Mouse (Mus musculus) layer of hippocampus, adult 18-20 months (tissue): ENCODE measurements around the gene Pde4d. TPM values are rescaled to one million over a fixed set of nuclear protein-coding genes. Genes with fewer than 3 reads are reported as not detected.

Experiments
- DNase-seq, 2 experiments: peaks; one replicate each; pipeline ENCODE4 v3.0.0; 2022; ENCODE audit warnings: low spot score in 2 of 2
- total RNA-seq, 2 experiments: library from RNA; stranded (reverse); gene quantifications; 2 replicates each; pipeline ENCODE4 v1.2.3; 2021

Gene Pde4d
- total RNA-seq, 2 experiments from 2014 or later: 67.4 to 71.2 TPM

DNA sequence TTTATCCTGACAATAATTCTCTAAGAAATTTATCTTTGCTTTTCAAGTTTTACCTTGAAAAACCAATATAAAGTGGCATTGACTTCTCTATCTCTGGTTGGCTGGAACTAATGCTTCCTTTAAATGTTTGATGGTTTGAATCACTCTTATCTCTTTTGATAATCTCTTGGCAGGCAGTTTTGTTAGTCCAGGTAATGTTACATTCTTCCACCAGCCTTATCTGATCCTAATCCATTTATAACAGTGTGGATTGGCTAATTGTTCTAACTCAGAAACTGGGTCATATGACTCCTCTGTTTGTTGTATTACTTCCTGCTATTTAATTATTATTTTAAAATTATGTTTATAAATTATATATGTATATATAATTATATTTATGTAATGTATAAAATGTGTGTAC is 105.2 kb downstream of the Pde4d start:
- DNase-seq: no peak

DNA sequence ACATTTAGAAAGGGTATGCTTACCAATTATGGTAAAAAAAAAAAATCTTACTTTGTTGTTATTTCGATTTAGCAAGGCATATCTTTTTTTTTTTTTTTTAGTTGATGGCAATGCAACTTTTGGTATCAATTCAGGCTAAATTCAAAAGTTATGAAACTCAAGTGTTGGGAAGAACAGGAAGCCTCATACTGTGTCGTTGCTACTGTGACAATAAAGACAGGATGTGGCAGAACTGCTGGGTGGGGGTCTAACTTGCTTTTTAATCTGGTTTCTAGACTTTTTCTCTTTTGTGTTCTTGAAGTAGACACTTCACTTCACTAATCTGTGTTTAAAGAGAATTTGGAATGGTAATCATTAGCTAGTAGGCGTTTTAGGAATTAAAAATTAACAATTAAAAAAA is 147.2 kb downstream of the Pde4d start:
- DNase-seq: no peak

GRCm38 (mm10) chr13:108598673-108599072 is 148.9 kb downstream of the Pde4d start:
- no peak for DNase-seq

DNA sequence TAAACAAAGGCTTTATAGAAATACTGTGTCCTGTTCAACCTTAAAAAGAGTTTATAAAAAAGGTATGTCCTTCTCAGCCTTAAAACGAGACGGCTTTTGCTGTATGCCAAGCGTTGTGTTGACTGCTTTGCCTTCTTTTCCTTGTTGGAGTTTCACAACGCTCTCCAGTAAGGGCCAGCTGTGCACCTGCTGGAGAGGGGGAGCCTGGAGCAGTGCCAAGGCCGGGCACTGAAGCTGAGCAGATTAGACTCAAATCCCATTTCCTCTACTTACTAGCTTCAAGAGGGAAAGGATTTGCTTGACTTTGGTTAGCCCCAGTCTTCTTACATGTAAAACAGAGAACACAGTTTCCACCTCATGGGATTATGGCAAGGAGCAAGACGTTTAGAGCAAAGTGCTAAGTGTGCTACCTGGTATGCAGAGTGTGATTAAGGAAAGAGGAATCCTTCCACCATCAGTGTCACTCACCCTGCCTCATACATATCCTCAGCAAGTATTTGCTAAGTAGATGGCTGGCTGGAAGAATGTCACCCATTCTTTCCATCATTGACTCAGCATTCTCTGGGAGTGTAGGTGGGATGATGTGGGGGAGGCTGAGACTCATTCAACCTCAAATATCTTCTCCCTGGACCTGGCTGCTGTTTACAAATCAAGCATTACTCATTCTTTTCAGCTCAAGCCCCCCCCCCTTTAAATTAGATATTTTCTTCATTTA is 149.6 kb downstream of the Pde4d start:
- DNase-seq: no peak

GRCm38 (mm10) chr13:108601021-108601420 is 151.3 kb downstream of the Pde4d start:
- DNase-seq: no peak

GRCm38 (mm10) chr13:108603502-108603901 is 153.8 kb downstream of the Pde4d start:
- DNase-seq: no peak

DNA sequence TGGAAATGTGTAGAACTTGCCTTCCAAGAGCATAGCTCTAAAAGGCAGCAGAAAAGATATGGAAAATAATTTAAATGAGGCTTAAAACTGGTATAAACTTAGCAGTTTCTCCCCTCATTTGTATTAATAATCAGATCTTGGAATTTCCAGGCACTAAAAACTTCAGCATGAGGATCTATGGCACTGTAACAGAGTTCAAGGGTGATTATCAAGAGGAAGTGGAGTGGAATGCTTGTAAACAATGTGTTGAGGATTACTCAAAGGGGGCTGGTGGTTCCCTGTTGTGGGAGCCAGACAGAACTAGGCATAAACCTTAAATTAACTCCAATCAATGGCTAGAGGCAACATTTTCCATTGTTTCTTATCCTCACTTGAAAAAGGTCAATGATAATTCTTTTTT is 154.5 kb downstream of the Pde4d start:
- no peak for DNase-seq

- no peak for DNase-seq
These were observed 168.5 kb downstream of the Pde4d start for GRCm38 (mm10) chr13:108618207-108618606.

GRCm38 (mm10) chr13:108622681-108623080 is 172.9 kb downstream of the Pde4d start:
- no peak for DNase-seq

DNA sequence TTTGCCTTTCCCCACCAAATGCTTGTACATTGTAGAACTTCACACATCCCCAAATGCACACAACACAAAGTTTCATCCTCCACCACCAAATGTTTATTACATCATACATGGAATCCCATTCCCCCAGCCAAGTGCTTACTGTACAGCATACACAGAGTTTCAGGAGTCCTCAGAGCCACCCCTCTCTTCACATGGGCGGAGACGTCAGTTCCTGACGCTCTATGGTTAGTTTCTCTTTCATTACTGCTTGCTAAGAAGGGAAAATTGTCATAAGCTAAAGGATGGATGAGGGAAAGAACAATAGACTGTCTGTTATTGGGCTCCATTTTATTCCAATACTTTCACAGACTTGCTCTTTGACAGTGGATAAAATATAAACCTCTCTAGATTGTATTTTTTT is 174.2 kb downstream of the Pde4d start:
- DNase-seq: no peak

- peak in 1 of 2 experiments; percentile 7 for DNase-seq
These were observed 176.4 kb downstream of the Pde4d start for GRCm38 (mm10) chr13:108626166-108626565.

DNA sequence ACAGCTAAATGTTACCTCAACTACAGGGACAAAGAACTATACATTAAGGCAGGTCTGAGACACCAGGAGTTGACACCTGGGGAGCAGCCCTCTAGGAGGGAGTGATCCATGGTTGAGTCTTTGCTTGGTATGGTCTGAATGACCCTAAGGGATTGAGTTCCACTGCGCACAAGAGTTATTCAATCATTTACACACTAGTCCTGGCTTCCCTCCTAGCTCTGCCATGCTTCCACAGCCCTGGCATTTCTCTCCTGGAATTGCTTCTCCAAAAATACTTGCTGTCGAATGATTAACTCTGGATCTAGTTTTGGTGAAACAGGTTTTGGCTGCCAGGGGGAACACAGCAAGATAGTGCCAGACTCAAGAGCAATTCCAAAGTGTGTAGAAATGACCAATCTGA is 178.8 kb downstream of the Pde4d start:
- no peak for DNase-seq

DNA sequence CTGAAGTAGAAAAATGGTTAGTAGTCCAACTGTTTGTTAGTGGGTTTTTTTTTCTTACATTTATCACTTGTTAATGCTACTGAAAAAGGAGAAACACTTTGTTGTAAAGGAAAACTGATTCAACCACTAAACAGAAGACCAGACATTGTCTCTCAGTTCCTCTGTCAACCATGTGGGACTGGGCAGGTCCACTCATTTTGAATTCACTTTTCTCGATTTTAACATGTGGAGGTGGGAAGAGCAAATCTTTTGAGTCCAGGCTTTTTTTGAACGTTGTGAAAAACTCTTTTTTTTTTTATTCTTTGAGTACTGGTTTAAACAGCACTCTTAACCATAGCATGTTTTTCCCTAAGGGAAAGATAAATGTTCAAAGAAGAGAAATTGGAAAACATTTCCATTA is 180.8 kb downstream of the Pde4d start:
- DNase-seq: no peak

- DNase-seq: no peak
These were observed 181.5 kb downstream of the Pde4d start for GRCm38 (mm10) chr13:108631222-108631621.

GRCm38 (mm10) chr13:108636526-108636925 is 186.8 kb downstream of the Pde4d start:
- no peak for DNase-seq

- DNase-seq: no peak
These were observed 192.5 kb downstream of the Pde4d start for GRCm38 (mm10) chr13:108642259-108642658.

GRCm38 (mm10) chr13:108646801-108647200 is 197.1 kb downstream of the Pde4d start:
- no peak for DNase-seq

- DNase-seq: no peak
These were observed 197.5 kb downstream of the Pde4d start for GRCm38 (mm10) chr13:108647239-108647638.

GRCm38 (mm10) chr13:108654026-108654723 is 204.4 kb downstream of the Pde4d start:
- peak in 1 of 2 experiments; percentile 45 for DNase-seq

DNA sequence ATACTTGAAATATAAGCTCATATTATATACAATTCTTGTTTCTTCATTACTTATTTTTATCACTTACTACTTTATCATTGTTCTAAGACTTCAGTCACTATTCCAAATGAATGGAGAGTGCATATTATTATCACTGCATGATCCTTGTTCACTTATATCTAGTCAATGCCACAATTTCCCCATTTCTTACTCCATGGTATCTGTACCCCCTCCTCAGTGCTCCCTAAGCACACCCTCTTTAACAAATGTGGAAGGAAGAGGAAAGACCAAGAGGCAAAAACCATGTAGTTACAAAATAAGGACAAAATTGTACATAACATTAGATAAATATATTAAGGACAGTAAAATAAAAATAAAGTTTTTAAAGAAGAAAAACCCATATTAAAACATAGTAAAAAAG is 216.8 kb downstream of the Pde4d start:
- DNase-seq: no peak

GRCm38 (mm10) chr13:108667077-108667476 is 217.3 kb downstream of the Pde4d start:
- DNase-seq: no peak

DNA sequence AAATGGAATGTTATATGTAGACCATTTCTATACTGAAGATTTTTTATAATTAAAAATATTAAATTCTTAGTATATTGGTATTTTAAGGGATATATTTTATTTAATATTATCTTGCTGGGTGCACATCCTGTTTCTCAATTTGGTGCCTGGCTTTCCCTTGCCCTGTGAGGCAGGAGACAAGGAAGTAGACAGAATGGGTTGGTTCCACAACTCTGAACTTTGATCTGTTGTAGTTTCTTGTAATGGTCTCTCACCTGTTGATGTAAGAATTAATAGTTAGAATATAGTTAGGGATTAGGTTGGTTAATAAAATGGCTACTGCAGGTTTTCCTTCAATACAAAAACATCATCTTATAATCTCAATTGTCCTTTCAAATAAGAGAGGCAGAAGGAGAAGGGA is 227.3 kb downstream of the Pde4d start:
- no peak for DNase-seq

GRCm38 (mm10) chr13:108683018-108683417 is 233.3 kb downstream of the Pde4d start:
- DNase-seq: no peak
